Mouse (Mus musculus) adrenal gland (tissue): ENCODE results near the gene Itga3.

Experiments
- intact Hi-C: fragments of 180-260 bp; cut with DNase I; formaldehyde crosslinking; loops from one replicate; pipeline ENCODE4 v1.15.1; 2025
- long read RNA-seq, 2 experiments: library from polyadenylated mRNA; unstranded; transcript quantifications; one replicate each; pipeline ENCODE4 v2.0.0; 2020; ENCODE audit warnings: borderline replicate concordance in 1 of 2; ENCODE audit not compliant: insufficient replicate concordance in 1 of 2

Itga3 gene
- long read RNA-seq, experiment 1, full-length matches to known transcripts, result 5 of 11 reads
- long read RNA-seq, experiment 1, partial matches to known transcripts, result 6 of 11 reads
- long read RNA-seq, experiment 1, other reads (novel, unspliced or antisense), result 0 of 11 reads
- long read RNA-seq, experiment 2, full-length matches to known transcripts, result 3 of 15 reads
- long read RNA-seq, experiment 2, partial matches to known transcripts, result 10 of 15 reads
- long read RNA-seq, experiment 2, other reads (novel, unspliced or antisense), result 2 of 15 reads

DNA sequence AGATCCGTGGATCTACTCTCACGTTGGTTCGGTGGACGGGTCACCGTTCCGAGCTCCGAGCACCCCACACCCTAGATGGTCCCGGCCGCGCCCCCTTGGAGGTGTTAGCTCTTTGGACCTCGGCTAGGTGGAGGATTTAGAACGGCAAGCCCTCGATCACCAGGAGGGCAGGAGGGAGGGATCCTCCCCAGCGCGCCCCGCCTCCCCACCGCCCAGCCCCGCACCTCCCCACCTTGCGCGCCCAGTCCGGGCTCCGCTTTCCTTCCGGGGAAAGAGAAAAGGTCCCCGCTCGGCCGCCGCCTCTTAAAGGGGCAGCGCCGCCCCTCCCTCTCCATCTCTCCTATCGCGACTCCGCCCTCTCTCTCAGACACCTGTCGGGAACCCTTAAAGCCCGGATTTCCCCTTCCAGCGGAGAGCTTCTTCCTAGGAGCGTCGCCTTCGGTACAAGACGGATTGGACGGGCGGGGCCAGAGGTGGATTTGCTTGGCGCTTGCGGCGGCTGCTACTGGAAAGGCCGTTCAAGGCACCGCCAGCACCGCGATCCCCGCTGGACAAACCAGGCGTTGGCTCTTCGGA lies at the start of gene Itga3:
Itga3 (minus strand) TSS at position 266 of the 576 bp plus-strand sequence.
- intact Hi-C loops, result loop anchor here (1.0 kb wide), 1 partner anchor 30 kb away; no protein-coding TSS in a partner anchor

DNA sequence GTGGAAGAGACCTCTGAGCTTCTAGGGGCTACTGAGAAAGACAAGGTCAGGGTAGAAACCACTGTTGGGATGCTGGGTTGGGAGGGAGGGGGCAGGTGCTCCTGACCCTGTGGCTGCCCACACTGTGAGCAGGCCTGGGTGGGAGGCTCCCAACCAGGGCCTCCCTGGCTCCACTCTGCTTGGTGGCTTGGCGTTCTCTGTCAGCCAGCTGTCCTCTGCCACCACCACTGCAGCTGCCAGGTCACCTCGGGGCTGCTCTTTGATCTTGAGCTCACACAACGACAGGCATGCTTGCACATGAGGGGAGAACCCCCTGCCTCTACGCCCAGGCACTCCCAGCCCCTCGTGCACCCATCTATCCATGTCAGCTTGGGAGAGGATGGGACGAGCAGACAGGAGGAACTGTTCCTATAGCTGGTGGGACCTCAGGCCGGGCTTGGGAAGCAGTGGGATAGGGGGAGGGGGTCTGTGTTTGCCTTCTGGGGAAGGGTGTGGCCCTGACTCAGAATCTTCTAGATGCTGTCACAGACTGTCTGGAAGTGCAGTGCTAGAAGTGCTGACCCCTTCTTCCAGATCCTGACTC lies 48.9 kb upstream of the Itga3 start:
- intact Hi-C loops, result no loop called here

DNA sequence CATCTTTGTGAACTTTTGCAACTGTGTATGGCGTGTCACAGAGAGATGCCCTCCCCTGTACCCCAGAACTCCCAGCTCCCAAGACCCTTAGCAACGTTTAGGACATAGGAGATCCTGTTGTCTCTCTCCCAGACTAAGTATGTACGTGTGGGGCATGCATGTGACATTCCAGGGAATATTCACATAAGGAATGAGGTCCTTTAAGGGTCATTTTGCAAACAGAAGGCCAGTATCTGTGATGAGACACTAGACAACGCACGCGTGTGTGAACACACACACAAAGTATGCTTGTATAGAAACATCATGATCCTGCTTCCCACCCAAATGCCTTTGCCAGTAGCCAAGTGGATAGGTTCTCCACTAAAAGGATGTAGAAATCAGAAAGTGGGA lies 45.5 kb upstream of the Itga3 start:
- intact Hi-C loops, result no loop called here

DNA sequence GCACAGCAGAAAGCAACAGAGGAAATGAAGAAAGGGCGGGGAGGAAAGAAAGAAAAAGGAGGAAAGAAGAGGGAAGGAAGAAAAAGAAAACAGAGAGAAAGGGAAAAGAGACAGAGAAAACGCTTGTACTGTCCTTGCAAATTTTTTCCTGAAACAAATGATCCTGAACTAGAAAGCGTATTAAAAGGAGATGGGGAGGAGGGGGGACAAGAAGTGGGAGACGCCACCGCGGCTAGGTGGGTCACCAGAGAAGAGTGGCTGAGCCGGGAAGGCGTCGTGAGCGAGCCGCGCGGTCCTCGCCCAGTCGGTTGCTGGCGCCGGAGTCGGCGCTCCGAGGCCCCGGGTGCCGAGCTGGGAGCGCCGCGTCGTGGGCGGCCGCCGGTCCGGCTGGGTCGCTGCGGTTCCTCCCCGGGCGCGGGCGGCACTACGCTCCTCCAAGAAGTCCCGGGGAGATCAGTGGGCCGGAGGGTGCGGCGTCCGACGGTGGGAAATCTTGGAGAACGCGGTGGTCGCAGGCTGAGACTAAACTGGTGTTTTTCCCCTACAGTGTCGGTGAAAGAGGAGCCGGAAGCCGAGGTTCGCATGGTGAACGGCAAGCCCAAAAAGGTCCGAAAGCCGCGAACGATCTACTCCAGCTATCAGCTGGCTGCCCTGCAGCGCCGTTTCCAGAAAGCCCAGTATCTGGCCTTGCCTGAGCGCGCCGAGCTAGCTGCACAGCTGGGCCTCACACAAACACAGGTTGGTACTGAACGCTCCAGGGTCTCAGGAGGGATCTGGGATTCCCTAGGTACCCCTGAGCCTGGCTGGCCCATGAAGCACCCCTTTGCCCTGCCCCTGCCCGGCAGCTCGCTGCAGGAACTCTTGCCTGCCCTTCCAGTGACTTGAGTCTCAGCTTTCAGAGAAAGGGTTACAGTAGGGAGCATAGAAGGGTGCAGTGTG lies 44.8 kb upstream of the Itga3 start:
- intact Hi-C loops, result no loop called here

DNA sequence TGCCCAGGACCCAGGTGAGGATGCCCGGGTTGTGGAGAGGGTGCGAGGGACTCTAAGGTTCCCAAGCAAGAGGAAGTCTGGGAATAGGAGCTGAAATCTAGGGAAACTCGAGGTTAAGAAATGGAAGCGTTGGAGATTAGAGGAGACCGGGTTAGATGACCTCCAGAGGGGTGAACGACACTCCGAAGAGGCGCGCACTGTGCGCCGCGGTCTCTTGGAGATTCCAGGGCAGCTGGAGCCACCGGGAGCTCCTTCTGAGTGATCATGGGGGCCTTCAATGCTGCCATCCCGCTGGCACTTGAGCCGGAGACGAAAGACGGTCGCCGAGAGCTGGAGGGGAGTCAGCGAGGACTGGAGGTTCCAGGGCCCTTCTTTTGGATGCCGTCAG lies 44.0 kb upstream of the Itga3 start:
- intact Hi-C loops, result no loop called here

DNA sequence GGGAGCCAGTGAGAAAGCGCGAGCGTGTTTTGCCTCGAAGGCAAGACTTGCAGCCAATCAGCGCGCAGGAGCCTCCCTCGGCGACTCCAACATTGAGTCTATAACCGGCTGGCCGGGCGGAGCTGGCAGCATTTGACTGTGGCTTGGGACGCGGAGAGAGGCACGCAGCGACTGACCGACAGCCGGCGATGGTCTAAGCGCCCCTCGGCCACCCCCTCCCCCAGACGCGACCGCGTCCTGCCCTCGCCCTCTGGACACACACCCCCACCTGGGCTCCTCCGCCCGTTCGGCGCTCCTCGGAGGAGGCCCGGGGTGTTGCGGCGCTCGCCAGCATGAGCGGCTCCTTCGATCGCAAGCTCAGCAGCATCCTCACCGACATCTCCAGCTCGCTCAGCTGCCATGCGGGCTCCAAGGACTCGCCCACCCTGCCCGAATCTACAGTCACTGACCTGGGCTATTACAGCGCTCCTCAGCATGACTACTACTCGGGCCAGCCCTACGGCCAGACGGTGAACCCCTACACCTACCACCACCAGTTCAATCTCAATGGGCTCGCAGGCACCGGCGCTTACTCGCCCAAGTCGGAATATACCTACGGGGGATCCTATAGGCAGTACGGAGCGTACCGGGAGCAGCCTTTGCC lies 43.5 kb upstream of the Itga3 start, which contains the start of gene Dlx3:
Dlx3 (plus strand) TSS at position 130 of the 643 bp plus-strand sequence.
- intact Hi-C loops, result loop anchor here (2.0 to 5.0 kb wide), 2 partner anchors 112 to 401 kb away; no protein-coding TSS in a partner anchor

DNA sequence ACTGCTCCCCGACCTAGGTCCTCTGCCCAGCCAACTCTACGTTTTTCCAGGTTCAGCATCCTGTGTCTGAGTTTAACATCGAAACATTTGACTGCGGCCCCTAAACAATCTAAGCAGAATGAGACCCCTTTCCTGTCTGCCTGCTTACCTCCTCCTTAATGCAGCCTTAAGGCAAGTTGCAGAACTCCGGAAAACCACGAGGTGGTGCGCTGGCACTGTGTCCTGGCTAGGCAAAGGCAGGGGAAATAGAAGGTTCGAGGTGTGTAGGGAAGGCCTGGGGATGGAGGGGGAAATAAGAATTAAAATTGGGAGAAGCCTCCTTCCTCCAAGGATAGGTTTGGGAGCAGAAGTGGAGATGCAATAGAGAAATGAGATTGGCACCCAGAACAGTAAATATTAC lies 41.9 kb upstream of the Itga3 start:
- intact Hi-C loops, result loop anchor here (2.0 to 5.0 kb wide), 2 partner anchors 114 to 402 kb away; no protein-coding TSS in a partner anchor

DNA sequence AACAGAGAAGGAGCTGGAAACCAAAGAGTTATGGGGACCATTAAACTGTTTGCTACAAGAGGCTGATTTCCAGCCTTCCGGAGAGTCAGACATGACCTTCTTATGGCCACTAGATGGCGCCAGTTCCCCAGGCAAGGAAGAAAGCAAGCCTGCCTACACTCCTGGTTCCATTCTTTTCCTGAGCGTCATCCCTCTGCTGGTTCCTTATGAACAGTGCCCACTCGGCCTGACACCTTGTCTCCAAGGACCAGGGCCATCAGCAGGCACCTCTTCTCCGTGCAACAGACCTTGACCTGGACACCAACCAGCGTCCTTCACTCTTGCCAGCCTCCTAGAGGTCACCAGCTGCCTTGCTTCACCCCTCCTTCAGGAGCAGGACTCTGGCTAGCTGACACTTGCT lies 40.4 kb upstream of the Itga3 start:
- intact Hi-C loops, result loop anchor here (1.0 to 5.0 kb wide), 2 partner anchors 115 to 133 kb away; no protein-coding TSS in a partner anchor

DNA sequence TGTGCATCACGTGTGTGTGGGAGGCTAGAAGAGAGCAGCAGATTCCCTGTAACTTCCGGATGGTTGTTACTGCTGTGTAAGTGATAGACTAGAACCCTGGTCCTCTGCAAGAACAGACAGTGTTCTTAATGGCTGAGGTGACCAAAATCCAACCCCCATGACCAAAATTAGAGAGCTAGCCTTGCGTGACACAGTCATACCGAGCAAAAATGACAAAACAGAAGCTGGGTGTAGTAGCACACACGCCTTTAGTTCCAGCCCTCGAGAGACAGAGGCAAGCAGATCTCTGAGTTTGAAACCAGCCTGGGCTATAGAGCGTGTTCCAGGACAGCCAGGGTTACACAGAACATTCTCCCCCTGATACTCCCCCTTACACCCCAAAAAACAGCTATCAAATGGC lies 33.5 kb upstream of the Itga3 start:
- intact Hi-C loops, result no loop called here

DNA sequence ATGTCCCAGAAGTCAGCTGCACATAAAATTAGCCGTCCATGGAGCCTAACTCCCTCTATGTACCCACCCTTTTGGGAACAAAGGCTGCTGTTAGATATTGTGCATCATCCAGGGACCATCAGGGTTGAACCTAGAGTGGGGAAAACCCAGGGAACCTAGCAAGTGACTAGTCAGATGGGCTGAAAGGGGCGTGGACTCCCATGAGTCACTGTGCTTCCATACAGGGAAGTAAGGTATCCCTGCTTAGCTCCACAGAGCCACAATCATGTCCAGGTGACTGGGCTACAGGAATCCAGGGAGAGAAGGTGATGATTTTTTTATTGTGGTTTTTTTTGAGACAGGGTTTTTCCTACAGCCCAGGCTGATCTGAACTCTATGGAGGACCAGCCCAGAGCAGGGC lies 32.4 kb upstream of the Itga3 start:
- intact Hi-C loops, result loop anchor here (5.0 kb wide), 1 partner anchor 172 kb away; the partner anchor contains the start of gene Col1a1

DNA sequence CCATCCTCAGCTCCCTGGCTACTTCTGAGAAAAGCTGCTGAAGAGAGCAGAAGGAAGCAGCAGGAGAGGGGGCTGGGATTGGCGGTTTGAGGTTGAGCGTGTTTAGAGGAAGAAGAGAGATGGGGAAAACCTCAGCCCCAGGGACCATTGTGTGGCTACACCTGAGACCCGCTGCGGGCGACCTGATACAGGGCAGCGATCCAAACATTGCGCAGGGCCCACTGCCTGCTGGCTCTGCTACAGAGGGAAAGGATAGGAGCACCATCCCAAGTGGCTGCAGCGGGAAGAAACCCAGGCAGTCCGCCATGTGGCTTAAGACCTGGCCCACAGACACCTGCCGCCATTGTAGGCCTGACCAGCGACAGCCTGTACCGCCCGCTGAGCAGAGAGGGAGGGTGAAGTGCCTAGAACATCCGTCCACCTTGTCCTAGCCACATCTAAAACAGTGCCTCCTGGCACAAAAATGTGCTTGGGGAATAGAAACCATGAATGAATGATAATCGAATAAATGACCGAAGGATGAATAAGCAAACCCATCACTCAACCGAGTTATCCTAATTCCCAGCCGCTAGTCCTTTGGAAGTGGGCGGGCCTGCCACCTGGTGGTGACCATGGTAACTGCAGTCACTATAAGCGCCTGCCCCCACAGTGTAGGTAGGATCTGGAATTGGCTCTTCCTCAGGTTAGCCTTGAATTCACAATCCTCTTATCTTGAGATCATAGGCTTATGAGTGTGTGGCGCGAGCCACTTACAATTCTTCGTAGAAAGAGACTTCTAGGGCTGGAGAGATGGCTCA lies 30.0 kb upstream of the Itga3 start:
- intact Hi-C loops, result loop anchor here (1.0 to 5.0 kb wide), 3 partner anchors 30 to 169 kb away; partner anchors contain the start of genes Col1a1 and Itga3

DNA sequence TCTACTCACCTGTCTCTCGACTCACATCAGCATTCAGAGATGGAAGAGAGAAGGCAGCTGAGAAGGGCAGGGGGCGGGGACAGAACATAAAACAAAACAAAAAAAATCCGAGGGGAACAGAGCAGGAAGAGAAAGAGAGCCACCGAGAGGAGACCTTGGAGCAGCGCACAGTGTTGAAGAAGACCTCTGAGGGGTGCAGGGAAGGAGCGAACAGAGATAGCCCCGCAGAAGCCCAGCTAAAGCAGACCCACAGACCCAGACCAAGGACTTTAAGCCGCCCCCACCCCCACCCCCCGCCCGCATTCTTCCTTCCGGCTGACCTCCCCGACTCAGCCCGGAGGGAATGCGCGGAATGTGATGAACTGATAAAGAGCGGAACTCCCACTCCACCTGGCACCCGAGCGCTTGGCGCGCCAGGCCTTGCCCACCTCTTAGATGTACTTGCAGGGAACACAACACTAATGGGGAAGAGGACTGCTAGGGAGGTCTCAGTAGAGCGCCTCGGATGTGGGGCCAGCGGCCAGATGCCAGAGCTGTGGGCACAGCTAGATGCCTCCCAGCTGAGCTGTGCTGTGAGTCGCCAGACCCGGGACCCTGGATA lies 28.8 kb upstream of the Itga3 start:
- intact Hi-C loops, result loop anchor here (5.0 kb wide), 1 partner anchor 168 kb away; the partner anchor contains the start of gene Col1a1

DNA sequence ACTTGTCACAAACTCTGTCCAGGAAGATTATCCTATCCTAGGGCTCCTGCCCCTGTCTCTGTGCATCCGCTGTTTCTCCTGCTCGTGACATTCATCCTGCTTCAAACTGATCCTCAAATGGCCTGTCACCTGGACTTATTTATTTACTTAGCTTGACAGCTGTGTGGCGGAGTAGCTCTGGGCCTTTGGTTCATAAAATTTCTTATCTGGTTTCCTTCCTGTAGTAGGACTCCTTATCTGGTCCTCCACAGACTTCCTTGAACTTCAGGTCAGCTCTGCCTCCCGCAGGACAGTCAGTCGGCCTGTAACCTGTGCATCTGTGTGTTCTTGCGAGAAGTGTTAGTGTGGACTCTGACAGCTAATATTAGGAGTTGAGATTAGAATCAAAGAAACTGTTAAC lies 27.7 kb upstream of the Itga3 start:
- intact Hi-C loops, result no loop called here

DNA sequence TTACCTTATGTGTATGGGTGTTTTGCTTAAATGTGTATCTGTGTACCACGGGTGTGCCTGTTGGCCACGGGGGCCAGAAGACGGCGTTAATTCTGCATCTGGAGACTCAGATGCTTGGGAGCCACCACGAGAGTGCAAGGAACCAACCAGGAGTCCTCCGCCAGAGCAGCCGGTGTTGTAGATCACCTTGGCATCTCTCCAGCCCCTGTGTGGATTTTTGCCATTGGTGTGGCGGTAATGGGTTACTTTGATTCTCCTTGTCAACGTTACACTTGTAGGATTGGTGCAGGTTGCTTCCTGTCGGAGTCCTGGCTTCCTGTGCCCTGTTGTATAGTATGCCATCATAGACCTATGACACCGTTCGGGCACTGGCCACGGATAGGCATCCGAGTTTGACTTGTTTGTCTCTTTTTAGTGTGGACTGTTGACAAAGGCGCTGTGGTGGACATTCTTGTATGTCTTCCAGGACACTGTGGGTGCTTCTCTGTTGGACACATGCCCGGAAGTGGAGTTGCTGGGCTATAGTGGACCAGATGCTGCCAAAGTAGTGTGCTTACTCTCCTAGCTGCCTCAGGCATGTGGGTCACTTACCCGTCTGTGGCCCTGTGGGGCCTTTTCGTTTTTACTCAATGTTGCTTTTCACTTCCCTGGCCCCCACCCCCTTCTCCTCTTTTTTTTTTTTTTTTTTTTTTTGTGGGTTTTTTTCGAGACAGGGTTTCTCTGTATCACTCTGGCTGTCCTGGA lies 25.7 kb upstream of the Itga3 start:
- intact Hi-C loops, result no loop called here

DNA sequence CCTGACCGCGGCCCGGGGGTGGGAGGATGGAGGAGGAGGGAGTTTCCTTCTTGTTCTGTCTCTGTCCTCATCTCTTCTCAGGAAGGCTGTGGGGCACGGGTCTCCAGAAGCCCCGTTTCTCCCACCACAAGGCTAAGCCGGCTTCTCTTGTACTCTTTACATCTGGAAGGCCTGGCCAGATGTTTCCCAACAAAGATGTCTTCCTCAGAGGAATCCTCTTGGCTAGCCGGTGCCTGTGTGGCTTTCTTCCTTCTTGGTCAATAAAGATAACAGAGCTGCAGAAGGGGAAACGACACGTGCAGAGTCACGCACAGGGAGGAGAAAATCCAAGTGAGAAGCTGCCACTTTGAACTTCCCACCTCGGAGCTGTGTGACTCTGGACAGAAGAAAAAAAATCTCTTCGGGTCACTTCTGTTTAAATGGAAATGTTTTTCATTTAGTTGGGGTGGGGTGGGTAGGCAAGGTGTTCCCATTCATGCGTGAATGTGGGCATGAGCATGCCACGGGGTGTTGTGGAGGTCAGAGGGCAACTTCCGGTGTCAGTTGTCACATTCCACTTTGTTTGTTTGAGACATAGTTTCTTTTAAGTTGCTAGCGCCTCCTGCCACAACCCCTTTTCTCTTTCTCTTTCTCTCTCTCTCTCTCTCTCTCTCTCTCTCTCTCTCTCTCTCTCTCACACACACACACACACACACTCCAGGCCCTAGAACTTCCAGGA lies 24.6 kb upstream of the Itga3 start:
- intact Hi-C loops, result no loop called here

DNA sequence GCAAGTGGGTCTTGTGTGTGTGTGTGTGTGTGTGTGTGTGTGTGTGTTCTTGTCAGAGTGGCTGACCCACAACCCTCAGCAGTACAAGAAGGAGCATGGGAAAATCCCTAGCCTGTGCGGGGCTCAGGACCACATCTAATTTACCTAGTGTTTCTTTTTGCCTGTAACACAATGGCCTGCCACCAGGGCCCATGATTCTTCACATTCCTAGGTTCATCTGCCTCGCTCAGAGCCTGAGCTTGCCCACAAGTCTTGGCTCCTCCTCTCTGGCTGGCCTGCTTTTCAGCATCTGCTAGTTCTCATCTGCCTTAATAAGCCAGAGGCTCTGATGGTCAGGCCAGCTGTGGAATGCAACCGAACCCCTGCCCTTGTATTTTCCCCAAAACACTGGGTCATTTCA lies 23.8 kb upstream of the Itga3 start:
- intact Hi-C loops, result no loop called here

DNA sequence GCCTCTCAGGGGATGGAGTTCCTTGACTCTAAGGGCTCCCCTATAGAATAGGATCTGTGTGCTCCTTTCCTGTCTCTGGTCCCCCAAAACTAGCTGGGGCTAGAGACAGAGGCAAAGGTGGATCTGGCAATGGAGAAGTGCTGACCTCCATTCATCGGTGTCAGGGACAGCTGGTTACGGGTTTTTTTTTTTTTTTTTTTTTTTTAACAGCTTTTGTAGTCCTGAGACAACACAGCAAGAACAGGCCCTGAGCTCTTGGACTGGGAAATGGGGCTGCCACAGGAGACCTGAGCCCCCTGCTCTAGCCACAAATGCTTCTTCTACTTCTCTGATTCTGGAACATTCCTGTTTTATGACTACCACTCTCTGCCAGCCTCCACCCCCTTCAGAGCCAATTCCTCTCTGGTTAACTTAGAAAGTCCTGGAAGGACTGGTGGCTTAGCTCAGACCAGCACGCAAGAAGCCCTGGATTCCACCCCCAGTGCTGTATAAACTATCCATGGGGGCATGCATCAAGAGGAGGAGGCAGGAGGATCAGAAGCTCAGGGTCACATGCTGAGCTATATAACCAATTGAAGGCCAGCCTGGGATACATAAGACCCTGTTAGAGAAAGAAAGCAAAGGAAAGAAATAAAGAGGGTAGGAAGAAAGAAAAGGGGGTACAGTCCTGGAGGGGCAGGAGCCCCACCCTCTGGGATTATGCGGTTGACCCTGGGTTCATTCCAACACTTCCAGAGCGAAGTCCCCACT lies 21.9 kb upstream of the Itga3 start:
- intact Hi-C loops, result no loop called here
